Mouse (Mus musculus) megakaryocyte, adult 5-6 weeks (primary cell): Measurements from ENCODE around the gene Nfam1. TPM values are rescaled to one million over a fixed set of nuclear protein-coding genes. Genes with fewer than 3 reads are reported as not detected.

Source experiments
- ATAC-seq: 2 replicates; pipeline ENCODE4 v1.8.0; 2016; ENCODE audit warnings: mild to moderate bottlenecking, inconsistent platforms; ENCODE audit not compliant: poor library complexity, severe bottlenecking
- total RNA-seq, 2 experiments: library from RNA; stranded (forward) in 1 of 2; stranded (reverse) in 1 of 2; fragments of 153-499, 151-499 nt in 1 of 2; fragments of 221-1000, 200-1000 nt in 1 of 2; gene quantifications; 2 replicates each; pipeline versions ENCODE4 v1.2.3 to v1.2.4; 2015 to 2017

The Nfam1 gene
- total RNA-seq, 2 experiments from 2014 or later: 159 to 189 TPM

DNA sequence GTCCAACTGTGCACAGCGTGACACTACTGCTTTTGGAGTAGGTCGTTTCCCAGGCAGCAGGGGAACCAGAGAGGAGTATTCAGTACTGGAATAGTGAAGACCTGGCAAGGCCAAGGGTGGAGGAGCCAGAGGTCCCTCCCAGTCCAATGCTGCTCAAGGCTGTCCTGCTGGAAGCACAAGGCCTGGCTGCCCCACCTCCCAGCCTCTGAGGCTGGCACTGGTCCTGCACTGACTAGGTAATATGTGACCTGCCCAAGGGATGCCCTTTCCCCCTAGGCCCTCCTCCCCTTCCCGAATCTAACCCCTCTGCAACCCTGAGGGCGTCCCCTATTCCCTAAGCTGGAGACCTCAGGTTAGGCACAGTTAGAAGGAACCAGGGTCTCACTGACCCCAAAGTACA, 70.6 kb downstream of the Nfam1 start:
- ATAC-seq: no peak

DNA sequence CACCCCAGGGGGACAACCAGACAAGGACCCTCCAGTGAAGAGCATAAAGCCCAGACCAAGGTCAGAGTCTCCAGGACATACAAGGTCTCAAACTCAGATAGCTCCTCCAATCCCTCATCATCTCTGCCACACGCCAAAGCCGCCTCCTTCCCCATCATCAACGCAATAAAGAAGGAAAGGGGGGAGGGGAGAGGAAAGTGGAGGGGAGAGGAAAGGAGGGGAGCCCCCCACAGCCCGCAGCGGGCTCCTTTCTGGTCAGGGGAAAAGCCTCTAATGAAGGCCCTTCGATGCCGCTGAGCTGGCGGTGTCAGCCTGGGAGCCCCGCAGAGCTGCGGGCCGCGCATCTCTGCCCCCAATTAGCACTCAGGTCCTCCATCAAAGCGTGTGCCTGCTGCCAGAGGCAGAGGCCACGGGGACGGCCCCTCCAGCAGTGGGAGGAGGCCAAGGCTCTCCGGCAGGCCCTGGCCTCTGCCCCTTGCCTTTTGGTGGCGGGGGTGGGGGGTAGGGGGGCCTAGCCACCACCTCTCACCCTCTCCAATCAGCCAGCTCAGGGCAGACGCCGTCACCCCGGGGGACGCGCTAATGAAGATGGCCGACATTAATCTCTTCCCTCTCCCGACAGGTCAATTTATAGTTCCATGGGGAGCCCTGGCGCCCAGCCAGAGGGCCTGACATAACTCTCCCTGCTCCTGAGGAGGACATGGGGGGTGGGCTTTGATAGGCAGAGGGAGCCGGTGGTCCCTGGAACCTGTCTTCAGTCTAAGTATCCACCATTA, 72.1 kb downstream of the Nfam1 start:
- ATAC-seq: no peak

DNA sequence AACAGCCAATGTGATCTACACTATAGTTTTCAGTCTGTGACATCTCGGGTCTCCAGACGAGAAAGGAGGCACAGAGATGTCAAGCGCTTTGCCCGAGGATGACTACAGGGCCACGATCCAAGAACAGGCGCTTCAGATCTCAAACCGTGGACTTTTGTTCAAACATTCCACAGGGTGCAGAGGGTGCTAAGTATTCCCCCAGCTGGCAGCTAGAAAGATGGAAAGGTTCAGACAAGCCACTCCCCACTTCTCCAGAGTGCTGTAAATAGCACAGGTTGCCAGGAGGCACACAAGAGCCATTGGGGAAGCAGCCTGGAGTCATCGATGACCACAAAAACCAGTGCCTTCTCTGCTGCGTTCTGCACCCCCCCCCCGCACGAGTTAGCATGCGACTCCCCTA, 74.0 kb downstream of the Nfam1 start:
- ATAC-seq: no peak

DNA sequence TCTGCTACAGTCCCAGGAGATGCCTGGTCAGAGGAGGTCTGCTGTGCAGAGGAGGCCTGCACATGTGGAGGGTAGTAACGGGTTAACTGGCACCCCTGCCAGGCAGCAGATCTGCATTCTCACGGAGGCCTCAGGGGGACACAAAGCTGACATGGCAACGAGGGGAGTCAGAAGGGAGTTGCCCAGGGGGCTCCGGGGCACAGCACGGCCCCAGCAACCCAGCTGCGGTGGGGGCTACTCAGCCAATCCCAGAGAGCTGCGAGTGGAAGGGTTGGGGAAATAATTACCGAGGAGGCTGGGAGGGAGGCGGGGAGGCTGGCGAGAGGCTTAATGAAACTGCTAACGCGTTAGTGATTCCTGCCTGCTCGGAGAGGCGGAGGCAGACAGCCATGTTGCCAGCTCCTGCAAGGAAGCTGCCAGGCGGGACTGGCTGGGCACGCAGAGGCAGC, 74.8 kb downstream of the Nfam1 start:
- no peak for ATAC-seq

DNA sequence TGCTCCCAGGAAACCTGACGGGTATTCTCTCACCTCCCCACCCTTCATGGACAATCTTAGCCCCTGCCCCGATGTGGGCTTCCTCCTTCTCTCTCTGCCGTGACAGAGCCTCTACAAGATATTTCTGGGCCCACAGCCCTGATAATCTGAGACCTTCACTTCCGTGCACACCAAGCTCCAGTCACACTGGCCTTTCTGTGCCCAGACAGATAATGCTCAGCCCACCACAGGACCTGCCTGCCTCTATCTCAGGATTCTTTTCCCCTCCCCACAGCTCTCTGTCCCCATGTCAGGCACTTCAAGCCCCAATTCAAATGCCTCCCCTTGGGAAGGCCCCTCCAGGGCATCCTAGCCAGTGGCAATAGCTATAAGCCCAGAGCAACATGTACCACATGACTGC, 76.4 kb downstream of the Nfam1 start:
- no peak for ATAC-seq

DNA sequence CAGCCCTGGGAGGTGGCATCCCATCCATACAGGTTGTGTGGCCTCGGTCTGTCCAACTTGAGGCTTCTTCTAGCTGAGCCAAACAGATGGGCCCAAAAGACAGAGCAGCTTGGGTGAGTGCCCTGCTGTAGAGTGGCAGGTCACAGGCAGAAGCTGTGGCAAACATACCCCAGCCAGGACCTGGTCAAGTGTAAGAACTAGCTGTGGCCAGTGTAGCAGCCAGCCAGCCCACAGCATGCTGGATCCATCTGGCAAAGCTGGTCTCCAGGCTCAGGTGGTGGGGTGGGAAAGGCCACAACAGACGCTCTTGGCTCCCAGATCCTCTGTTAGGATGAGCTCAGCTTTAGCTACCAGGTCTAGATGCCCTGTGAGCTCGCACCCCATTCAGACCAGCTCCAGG, 76.8 kb downstream of the Nfam1 start:
- no peak for ATAC-seq

DNA sequence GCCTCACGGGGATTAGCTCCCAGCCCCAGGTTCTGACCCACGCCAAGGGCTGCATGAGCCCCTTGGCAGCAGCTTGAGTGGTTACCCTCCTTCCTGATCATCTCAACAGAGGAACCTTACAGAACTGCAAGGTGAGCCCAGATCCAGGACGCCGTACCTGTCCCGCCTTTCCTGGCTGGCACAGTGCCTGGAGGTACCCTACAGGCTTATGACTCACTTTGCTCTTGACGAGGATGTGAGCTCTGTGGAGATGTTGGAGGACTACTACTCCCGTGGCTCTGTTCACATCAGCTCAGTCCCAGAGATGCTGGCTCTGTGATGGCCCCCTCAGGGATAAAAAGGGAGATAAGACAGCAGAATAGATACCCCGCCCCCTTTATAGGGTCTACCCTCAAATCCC, 77.8 kb downstream of the Nfam1 start:
- no peak for ATAC-seq

DNA sequence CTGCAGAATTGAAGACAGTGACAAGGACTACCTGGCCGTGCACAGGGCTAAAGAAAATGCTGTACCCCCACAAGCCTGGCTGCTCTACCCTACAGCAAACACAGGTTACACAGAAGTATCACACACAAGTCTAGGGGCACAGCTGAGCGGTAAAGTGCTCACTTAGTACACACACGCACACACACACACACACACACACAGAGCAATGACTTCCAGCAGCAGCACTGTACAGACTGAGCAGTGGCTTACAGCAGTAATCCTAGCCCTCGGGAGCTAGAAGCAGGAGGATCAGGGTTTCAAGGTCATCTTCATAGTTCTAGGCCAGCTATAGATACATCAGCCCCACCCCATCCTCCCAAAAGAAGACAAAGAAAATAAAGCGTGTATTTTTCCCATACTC, 79.1 kb downstream of the Nfam1 start:
- no peak for ATAC-seq

DNA sequence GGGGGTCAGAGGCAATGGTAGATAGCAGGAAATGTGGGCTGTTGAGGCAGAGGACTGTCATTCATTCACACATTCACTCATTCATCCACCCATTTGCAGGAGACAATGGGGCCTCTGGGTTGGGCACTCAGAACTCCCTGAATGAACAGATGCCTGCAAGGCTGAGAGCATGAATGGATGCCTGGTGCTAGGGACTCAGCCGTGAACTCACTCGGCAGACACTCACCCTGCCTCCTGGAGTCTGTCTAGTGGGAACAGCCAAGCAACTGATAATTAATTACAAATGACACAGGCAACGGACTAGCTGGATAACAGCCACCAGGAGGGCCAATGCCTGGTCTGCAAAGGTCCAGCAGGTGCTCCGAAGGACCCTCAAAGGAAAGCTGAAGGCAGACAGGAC, 80.0 kb downstream of the Nfam1 start:
- ATAC-seq: no peak

DNA sequence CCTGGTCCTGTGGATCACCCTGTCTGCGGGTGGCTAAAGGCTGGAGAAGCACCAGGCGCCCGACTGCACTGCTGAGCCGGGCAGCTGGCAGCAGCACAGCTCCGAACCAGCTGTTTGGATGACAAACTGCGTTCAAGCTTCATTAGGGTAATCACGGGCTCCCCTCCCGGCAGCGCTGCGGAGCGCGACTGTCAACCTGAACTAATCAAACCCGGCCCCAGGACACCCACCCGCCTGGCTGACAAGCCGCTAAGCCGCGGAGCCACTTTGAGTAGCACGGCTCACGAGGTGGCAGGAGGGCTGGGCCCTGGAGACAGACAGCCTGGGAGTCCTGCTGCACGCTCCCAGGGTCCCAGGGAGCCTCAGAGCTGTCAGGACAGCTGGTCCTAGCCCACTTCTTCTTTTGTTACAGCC, 80.8 kb downstream of the Nfam1 start:
- ATAC-seq: peak; percentile 43; the same call in 1 of the 2 replicates

DNA sequence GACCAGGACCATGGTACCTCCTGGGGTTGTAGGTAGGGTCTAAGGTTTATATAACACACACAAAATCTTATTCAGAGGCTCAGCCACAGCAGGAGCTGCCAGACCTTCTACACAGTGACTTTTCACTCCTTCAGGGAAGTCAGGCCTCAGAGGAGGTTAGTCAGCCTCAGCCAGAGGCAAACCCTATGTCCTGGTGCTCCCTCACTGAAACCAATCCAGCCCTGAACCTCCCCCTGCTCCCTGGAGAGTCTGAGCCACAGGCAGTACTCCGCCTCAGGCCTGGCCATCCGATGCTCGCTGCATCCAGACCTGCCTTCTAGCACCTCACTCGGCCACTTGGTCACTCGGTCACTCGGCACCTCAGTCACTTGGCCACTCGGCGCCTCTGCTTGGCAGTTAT, 82.9 kb downstream of the Nfam1 start:
- no peak for ATAC-seq

DNA sequence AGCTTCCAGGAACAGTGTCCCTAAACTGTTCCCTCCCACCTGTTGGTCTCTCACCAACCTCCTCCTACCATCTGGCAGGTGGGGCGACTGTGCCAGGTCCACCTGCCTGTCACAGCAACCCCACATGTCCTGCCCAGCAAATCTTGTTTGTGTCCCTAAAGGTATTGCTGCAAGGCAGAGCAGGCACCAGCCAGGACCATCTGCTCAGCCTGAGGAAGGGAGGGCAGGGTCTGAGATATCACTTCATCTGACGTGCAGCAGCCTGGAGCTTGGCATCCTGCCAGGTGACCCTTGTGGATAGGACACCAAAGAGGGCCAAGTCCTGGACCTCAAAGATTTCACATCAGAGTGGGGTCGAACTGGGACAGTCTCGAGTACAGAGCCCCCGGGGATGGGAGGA, 85.7 kb downstream of the Nfam1 start:
- no peak for ATAC-seq

DNA sequence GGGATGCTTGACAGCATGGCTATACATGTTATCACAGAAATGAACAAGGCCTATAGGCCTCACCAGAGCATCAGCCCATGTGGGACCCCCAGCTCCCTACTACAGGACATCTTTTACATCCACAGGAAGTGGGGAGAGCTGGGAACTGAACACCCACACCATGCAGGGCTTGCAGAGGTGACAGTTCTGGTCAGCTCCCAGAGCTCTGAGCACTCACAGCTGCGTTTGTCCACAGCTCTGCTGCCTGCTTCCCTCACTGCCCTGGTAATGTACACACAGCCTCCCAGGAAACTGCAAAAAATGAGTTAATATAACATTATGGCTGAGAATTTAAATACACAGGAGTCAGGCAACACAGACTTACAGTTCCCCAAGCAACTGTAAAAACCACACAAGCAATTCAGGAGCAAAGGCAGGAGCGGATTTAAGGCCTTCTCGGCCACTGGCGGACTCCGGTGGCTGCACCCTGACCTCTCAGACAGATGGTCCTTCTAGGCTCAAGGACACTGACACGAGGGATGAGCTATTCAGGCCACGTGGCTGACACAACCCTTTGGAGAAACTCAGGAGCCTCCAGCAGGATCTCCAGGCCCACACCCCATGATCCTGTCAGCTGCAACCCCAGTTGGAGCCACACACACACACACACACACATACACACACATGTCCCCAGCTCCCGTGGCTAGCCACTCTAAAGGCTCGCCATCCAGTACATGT, 88.5 kb downstream of the Nfam1 start:
- ATAC-seq: no peak

Other genes with a start within 250 kb of the Nfam1 start
- gene Cyp2d26, start 239.0 kb downstream of the Nfam1 start, total RNA-seq (2015): not detected in 2 replicates
- not detected in 2 replicates for gene Cyp2d26, start 239.0 kb downstream of the Nfam1 start, total RNA-seq (2017)
- gene Tcf20, start 45.4 kb downstream of the Nfam1 start, total RNA-seq (2015): 40.7 and 46.5 TPM in 2 replicates
- gene Tcf20, start 45.4 kb downstream of the Nfam1 start, total RNA-seq (2017): 75.9 and 85.2 TPM in 2 replicates
- 36.6 and 46.4 TPM in 2 replicates for gene Serhl, start 56.2 kb upstream of the Nfam1 start, total RNA-seq (2015)
- 27.0 and 34.6 TPM in 2 replicates for gene Serhl, start 56.2 kb upstream of the Nfam1 start, total RNA-seq (2017)
- 17.5 and 21.2 TPM in 2 replicates for gene Rrp7a, start 89.5 kb upstream of the Nfam1 start, total RNA-seq (2015)
- 50.8 and 57.9 TPM in 2 replicates for gene Rrp7a, start 89.5 kb upstream of the Nfam1 start, total RNA-seq (2017)
- 41.5 and 45.2 TPM in 2 replicates for gene Poldip3, start 116.1 kb upstream of the Nfam1 start, total RNA-seq (2015)
- 96.6 and 118 TPM in 2 replicates for gene Poldip3, start 116.1 kb upstream of the Nfam1 start, total RNA-seq (2017)
- gene Cyb5r3, start 139.3 kb upstream of the Nfam1 start, total RNA-seq (2015): 42.8 and 44.7 TPM in 2 replicates
- gene Cyb5r3, start 139.3 kb upstream of the Nfam1 start, total RNA-seq (2017): 21.0 and 24.5 TPM in 2 replicates
- not detected in 2 replicates for gene A4galt, start 218.5 kb upstream of the Nfam1 start, total RNA-seq (2015)
- gene A4galt, start 218.5 kb upstream of the Nfam1 start, total RNA-seq (2017): not detected in 2 replicates